Mouse (Mus musculus) lung, embryonic 14.5 days (tissue): Measurements from ENCODE around the gene Ampd1. TPM values are rescaled to one million over a fixed set of nuclear protein-coding genes. Genes with fewer than 3 reads are reported as not detected.

Experiments
- ATAC-seq: fragments of 200-750 bp; cut with Nextera tagmentation; 2 replicates; pipeline ENCODE4 v1.8.0; 2017; ENCODE audit warnings: mild to moderate bottlenecking, moderate TSS enrichment, moderate library complexity; ENCODE audit not compliant: insufficient read depth
- DNase-seq: peaks from one replicate; pipeline ENCODE4 v3.0.0-alpha.2; 2015
- H3K27ac ChIP-seq: fragments of 300-500 bp; sonication (generic); 2 replicates; pipeline ENCODE4 v1.5.1; 2014; ENCODE audit warnings: low read depth, mild to moderate bottlenecking, moderate library complexity
- H3K27me3 ChIP-seq: fragments of 300-500 bp; sonication (generic); 2 replicates; pipeline ENCODE4 v1.6.1; 2014; ENCODE audit warnings: low read length, control low read depth; ENCODE audit not compliant: insufficient read depth
- H3K36me3 ChIP-seq: fragments of 300-500 bp; sonication (generic); 2 replicates; pipeline ENCODE4 v1.6.1; 2014; ENCODE audit warnings: control low read depth; ENCODE audit not compliant: insufficient read depth
- H3K4me1 ChIP-seq: fragments of 300-500 bp; sonication (generic); 2 replicates; pipeline ENCODE4 v1.6.1; 2014; ENCODE audit warnings: antibody characterized with exemption, control low read depth; ENCODE audit not compliant: insufficient read depth
- H3K4me2 ChIP-seq: fragments of 300-500 bp; sonication (generic); 2 replicates; pipeline ENCODE4 v1.6.1; 2014; ENCODE audit warnings: mild to moderate bottlenecking
- H3K4me3 ChIP-seq: fragments of 300-500 bp; sonication (generic); 2 replicates; pipeline ENCODE4 v1.5.1; 2014; ENCODE audit warnings: low read depth, low read length
- H3K9ac ChIP-seq: fragments of 300-500 bp; sonication (generic); 2 replicates; pipeline ENCODE4 v1.6.1; 2014
- H3K9me3 ChIP-seq: fragments of 300-500 bp; sonication (generic); 2 replicates; pipeline ENCODE4 v1.6.1; 2016; ENCODE audit warnings: low read depth, low read length, control low read depth
- CTCF ChIP-seq: IDR thresholded peaks from 2 replicates; pipeline ENCODE4 v1.5.1; 2016; ENCODE audit warnings: antibody characterized with exemption, low read depth
- WGBS: fragments of 180-500 bp; shearing (Covaris S2); extraction: QIAGEN DNeasy Blood & Tissue Kit; methylation state at CpG from one replicate; pipeline ENCODE4 v1.1.7; 2014; 5-methylcytosine and 5-hydroxymethylcytosine counted together
- polyA plus RNA-seq: library from polyadenylated mRNA; unstranded; fragments of >200 nt; fragmentation: Nextera tagmentation; extraction: Ambion mirVana; gene quantifications from 2 replicates; pipeline ENCODE4 v1.2.1, GENCODE M21; 2014

Gene Ampd1
- polyA plus RNA-seq, 1 experiment from 2014 or later: 0.20 TPM

GRCm38 (mm10) chr3:103102454-103103390 is 28.9 kb downstream of the Ampd1 start, which contains the start of gene Dennd2c:
Gene Dennd2c, plus strand, starts transcription at chr3:103102604.
- peak within 1 kb of the TSS; percentile 76 for H3K4me2 ChIP-seq
- no peaks in the 10 kb centered on the region for H3K27me3 ChIP-seq
- WGBS: 1% methylated on average over 72 of the region's 72 CpGs
- peak within 1 kb of the TSS; percentile 74 for H3K4me3 ChIP-seq
- H3K36me3 ChIP-seq: no peaks in the 10 kb centered on the region
- TF ChIP-seq CTCF: no peak
- H3K4me1 ChIP-seq: no peaks in the 10 kb centered on the region; the same call in 1 of the 2 replicates
- H3K9ac ChIP-seq: peak within 1 kb of the TSS; percentile 77
- H3K9me3 ChIP-seq: no peaks in the 10 kb centered on the region
- peak; percentile 97 for DNase-seq
- peak within 1 kb of the TSS; percentile 79 for H3K27ac ChIP-seq
- ATAC-seq: peak; percentile 99

GRCm38 (mm10) chr3:103107565-103108240 is 33.9 kb downstream of the Ampd1 start:
- Histone ChIP-seq H3K27ac (no peak overlapping the region), H3K27me3 (no peaks in the 10 kb centered on the region), H3K4me2 (no peak overlapping the region), H3K9ac (no peak overlapping the region), H3K4me1 (no peaks in the 10 kb centered on the region; the same call in 1 of the 2 replicates), H3K36me3 (no peaks in the 10 kb centered on the region), H3K9me3 (no peaks in the 10 kb centered on the region), H3K4me3 (no peak overlapping the region)
- ATAC-seq: no peak
- no peak for TF ChIP-seq CTCF
- 81% methylated on average over 7 of the region's 7 CpGs for WGBS
- DNase-seq: no peak

GRCm38 (mm10) chr3:103112216-103112615 is 38.4 kb downstream of the Ampd1 start:
- H3K9ac ChIP-seq: no peak overlapping the region
- H3K27me3 ChIP-seq: no peaks in the 10 kb centered on the region
- no peaks in the 10 kb centered on the region for H3K36me3 ChIP-seq
- no peak for DNase-seq
- 56% methylated on average over 5 of the region's 5 CpGs for WGBS
- no peak for TF ChIP-seq CTCF
- no peak overlapping the region for H3K4me3 ChIP-seq
- H3K9me3 ChIP-seq: no peaks in the 10 kb centered on the region
- H3K27ac ChIP-seq: no peak overlapping the region
- no peak; the same call in 1 of the 2 replicates for ATAC-seq
- no peaks in the 10 kb centered on the region for H3K4me1 ChIP-seq
- no peak overlapping the region for H3K4me2 ChIP-seq

- no peak overlapping the region for H3K27ac ChIP-seq
- no peaks in the 10 kb centered on the region for H3K36me3 ChIP-seq
- no peak for TF ChIP-seq CTCF
- DNase-seq (no peak), ATAC-seq (no peak)
- H3K9ac ChIP-seq: no peak overlapping the region
- no peak overlapping the region for H3K4me2 ChIP-seq
- WGBS: 84% methylated on average over 3 of the region's 3 CpGs
- no peaks in the 10 kb centered on the region for H3K9me3 ChIP-seq
- 0 out of 2 replicates have a peak, but pooled peaks cover 4% of the 10 kb centered on the region for H3K4me1 ChIP-seq
- H3K27me3 ChIP-seq: no peaks in the 10 kb centered on the region
- H3K4me3 ChIP-seq: no peak overlapping the region
Measured at GRCm38 (mm10) chr3:103123636-103124035, 49.8 kb downstream of the Ampd1 start.

GRCm38 (mm10) chr3:103126138-103126537 is 52.3 kb downstream of the Ampd1 start:
- DNase-seq: no peak
- Histone ChIP-seq H3K27ac (no peak overlapping the region), H3K36me3 (no peaks in the 10 kb centered on the region), H3K9ac (no peak overlapping the region), H3K9me3 (no peaks in the 10 kb centered on the region), H3K4me2 (no peak overlapping the region), H3K27me3 (no peaks in the 10 kb centered on the region), H3K4me1 (peaks cover 17% of the 10 kb centered on the region), H3K4me3 (no peak overlapping the region)
- 86% methylated on average over 3 of the region's 3 CpGs for WGBS
- ATAC-seq: no peak
- no peak for TF ChIP-seq CTCF

GRCm38 (mm10) chr3:103127177-103127576 is 53.4 kb downstream of the Ampd1 start:
- Histone ChIP-seq H3K27me3 (no peaks in the 10 kb centered on the region), H3K9ac (no peak overlapping the region), H3K27ac (no peak overlapping the region), H3K4me1 (peaks cover 17% of the 10 kb centered on the region), H3K9me3 (no peaks in the 10 kb centered on the region), H3K36me3 (no peaks in the 10 kb centered on the region), H3K4me3 (no peak overlapping the region), H3K4me2 (no peak overlapping the region)
- DNase-seq (no peak), ATAC-seq (no peak)
- 42% methylated on average over 2 of the region's 2 CpGs for WGBS
- no peak for TF ChIP-seq CTCF

GRCm38 (mm10) chr3:103127721-103128120 is 53.9 kb downstream of the Ampd1 start:
- ATAC-seq (no peak), DNase-seq (no peak)
- WGBS: 64% methylated on average over 5 of the region's 5 CpGs
- Histone ChIP-seq H3K4me2 (no peak overlapping the region), H3K9me3 (no peaks in the 10 kb centered on the region), H3K4me1 (peaks cover 17% of the 10 kb centered on the region), H3K36me3 (no peaks in the 10 kb centered on the region), H3K27ac (no peak overlapping the region), H3K4me3 (no peak overlapping the region), H3K9ac (no peak overlapping the region), H3K27me3 (no peaks in the 10 kb centered on the region)
- no peak for TF ChIP-seq CTCF
